Mouse (Mus musculus) testis, adult 2 months (tissue): ENCODE results near the gene Rassf5.

Source experiments
- CTCF ChIP-seq: fragments of 200-500 bp; IDR thresholded peaks from 2 replicates; pipeline ENCODE4 v1.5.1; 2012; ENCODE audit warnings: low read depth, mild to moderate bottlenecking, inconsistent platforms, low read length, moderate library complexity; ENCODE audit not compliant: control insufficient read depth, insufficient read depth, insufficient replicate concordance
- POLR2A ChIP-seq: fragments of 200-500 bp; IDR thresholded peaks from 2 replicates; pipeline ENCODE4 v1.6.1; 2012; ENCODE audit warnings: low read depth, mild to moderate bottlenecking, inconsistent platforms, low read length, moderate library complexity; ENCODE audit not compliant: control insufficient read depth

DNA sequence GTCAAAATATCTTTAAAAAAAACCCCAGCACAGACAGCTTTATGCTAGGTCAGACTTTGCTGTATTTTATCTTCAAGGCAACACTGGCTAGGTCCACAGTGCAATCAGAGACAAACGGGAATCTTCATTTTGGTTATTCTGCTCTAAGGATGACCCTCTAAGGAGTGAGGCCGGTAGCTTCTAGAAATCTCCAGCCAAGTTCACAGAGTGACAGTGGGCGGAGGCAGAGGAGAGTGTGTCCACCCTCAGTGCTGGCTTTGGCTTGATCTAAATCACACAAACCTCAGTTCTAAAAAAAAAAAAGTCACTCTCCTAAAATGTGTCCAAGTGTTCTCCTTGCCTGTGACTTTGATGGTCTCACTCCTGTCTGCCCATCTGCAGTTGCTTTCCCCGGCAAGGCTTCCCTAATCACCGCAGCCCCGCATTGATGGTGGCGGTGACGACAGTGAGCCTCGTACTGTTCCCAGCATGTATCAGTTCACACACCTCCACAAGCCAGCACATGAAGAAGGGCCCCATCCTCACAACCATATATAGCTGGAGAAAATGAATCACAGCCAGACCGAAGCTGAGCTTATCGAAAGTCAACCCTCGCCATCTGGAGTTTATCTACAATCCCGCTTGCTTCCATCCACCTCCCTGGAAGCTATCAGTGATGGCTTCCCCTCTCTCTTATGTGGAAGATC, 59.1 kb downstream of the Rassf5 start:
- TF ChIP-seq CTCF: no peak
- no peak for TF ChIP-seq POLR2A
